Mouse (Mus musculus) spleen, postnatal 0 days (tissue): Measurements from ENCODE around the gene Slc17a7. TPM values are rescaled to one million over a fixed set of nuclear protein-coding genes. Genes with fewer than 3 reads are reported as not detected.

Experiments
- microRNA counts: library from miRNA; unstranded; fragments of <30 nt; microRNA quantifications from one replicate; lab custom pipeline; 2015
- polyA plus RNA-seq: library from polyadenylated mRNA; unstranded; fragments of >200 nt; fragmentation: Nextera tagmentation; extraction: Ambion mirVana; gene quantifications from 2 replicates; pipeline ENCODE4 v1.2.1, GENCODE M21; 2015

Gene Slc17a7
- not detected in 2 replicates for polyA plus RNA-seq

GRCm38 (mm10) chr7:45163735-45164490 lies at the start of gene Slc17a7:
Slc17a7 (plus strand) TSS chr7:45163949.

GRCm38 (mm10) chr7:45124224-45125143 lies 39.3 kb upstream of the Slc17a7 start, which contains the start of gene Rps11:
Rps11 (minus strand) TSS chr7:45124439.

GRCm38 (mm10) chr7:45128624-45129246 lies 35.0 kb upstream of the Slc17a7 start, which contains the start of gene Rpl13a:
Rpl13a (minus strand) TSS chr7:45128761.

GRCm38 (mm10) chr7:45135993-45136567 lies 27.7 kb upstream of the Slc17a7 start, which contains the start of the genes Gm45713 and Flt3l:
Gm45713 (minus strand) TSS chr7:45136231.
Flt3l (minus strand) TSS chr7:45136432.

GRCm38 (mm10) chr7:45154096-45154992 lies 9.4 kb upstream of the Slc17a7 start, which contains the start of the genes Pih1d1 and Aldh16a1:
Pih1d1 (plus strand) TSS chr7:45154303.
Aldh16a1 (minus strand) TSS chr7:45154584.

GRCm38 (mm10) chr7:45179469-45179868 lies 15.7 kb downstream of the Slc17a7 start, which contains the start of gene Gfy:
Gfy (minus strand) TSS chr7:45179569.

DNA sequence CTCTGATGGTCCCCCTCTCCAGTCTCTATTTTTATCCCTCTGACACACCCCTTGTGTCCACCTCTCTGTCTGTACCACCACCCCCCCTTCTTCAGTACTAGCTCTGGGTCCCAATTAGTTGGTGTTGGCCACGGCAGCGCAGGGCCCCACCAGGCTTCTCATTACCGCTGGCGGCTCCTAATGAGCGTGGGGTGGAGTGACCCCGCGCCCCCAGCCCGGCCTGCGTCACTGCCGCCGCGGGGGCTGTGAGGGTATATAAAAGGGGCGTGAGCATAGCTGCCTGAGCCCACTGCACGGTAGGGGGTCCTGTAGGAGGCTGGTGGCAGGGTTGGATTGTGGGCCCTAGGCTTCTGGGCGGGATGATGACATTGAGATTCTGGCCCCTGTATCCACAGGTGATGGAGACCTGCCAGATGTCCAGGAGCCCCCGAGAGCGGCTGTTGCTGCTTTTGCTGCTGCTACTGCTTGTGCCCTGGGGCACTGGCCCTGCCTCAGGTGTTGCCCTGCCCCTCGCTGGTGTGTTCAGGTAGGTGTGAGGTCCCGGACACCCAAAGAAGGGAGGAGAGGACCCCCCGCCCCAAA lies 17.2 kb downstream of the Slc17a7 start, which contains the start of gene Pth2:
Pth2 (plus strand) TSS at position 100 of the 582 bp plus-strand sequence.

GRCm38 (mm10) chr7:45204380-45205143 lies 40.8 kb downstream of the Slc17a7 start, which contains the start of gene Ccdc155:
Ccdc155 (minus strand) TSS chr7:45204892.

DNA sequence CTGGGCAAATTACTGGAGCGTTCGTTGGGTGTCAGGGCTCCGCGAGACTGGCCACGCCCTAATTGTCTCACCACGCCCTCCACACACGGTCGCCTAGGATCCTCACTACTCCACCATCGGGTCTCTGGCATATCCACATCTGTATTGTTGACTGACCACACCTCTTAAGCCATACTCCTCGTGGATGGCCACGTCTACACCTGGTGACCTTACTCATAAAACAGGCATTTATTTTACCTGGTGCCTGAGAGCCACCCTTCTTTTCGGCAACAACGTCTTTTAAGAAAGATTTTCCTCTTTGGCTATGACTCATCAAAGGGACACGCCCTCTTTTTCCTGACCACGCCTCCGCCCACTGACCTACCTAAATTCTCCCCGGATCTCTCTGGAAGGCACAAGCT lies 48.1 kb downstream of the Slc17a7 start, which contains the start of gene Dkkl1:
Dkkl1 (minus strand) TSS at position 297 of the 401 bp plus-strand sequence.

DNA sequence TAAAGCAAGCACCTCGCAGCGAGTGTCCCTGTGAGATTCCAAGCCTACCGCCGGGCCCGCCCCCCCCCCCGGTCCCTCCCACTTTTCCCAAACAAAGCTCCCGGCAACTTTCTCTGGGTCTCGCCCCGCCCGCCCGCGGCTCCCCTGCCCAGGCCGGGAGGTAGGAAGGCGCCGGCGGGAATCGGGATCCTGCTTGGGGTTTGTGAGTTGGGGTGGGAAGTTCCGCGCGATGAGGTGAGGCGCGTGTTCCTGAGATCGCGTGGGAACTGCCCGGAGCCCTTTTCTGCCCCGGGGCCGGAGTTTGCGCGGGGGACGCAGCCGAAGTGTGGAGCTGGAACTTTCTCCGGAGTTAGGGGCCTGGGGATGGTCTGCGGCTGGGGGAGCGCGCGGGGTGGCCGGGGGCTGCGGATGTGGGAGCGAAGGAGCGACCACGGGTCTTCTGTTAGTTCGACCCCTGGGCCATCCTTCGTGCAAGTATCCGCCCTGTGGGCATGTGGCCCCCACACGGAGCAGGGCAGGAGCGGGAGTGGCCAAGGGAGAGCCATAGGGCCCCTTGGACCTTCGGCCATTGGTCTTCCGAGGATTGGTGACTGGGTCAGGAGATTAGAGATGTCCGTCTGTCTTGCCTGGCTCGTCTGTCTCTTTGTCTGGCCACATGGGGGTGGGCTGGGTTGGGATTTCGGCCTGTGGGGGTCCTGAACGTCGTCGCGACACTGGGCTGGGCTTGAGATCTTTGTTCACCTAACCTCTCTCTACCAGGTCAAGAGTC lies 52.1 kb downstream of the Slc17a7 start, which contains the start of gene Tead2:
Tead2 (plus strand) TSS at position 81 of the 769 bp plus-strand sequence.

MicroRNAs within 50 kb of the gene (microRNA counts, 519-probe panel; counts per million panel counts)
- 7,531 counts per million, percentile 73 among the panel's probes with 10 or more counts for microRNA mmu-miR-150 (lab: Ali Mortazavi, UCI)

Other genes with a start within 250 kb of the Slc17a7 start
- gene Ap2a1, start 234.5 kb upstream of the Slc17a7 start, polyA plus RNA-seq: 54.9 and 61.8 TPM in 2 replicates
- 0.17 TPM in 1 of 2 replicates, not detected in the other for gene Tsks, start 220.7 kb upstream of the Slc17a7 start, polyA plus RNA-seq
- 3.7 and 4.5 TPM in 2 replicates for gene Cpt1c, start 189.1 kb upstream of the Slc17a7 start, polyA plus RNA-seq
- gene Prmt1, start 177.4 kb upstream of the Slc17a7 start, polyA plus RNA-seq: 215 and 217 TPM in 2 replicates
- 54.1 and 62.3 TPM in 2 replicates for gene Irf3, start 166.3 kb upstream of the Slc17a7 start, polyA plus RNA-seq
- 28.5 and 32.0 TPM in 2 replicates for gene Bcl2l12, start 165.2 kb upstream of the Slc17a7 start, polyA plus RNA-seq
- 15.0 and 17.0 TPM in 2 replicates for gene Scaf1, start 147.6 kb upstream of the Slc17a7 start, polyA plus RNA-seq
- gene Rras, start 146.0 kb upstream of the Slc17a7 start, polyA plus RNA-seq: 25.6 and 26.0 TPM in 2 replicates
- 3.9 and 5.0 TPM in 2 replicates for gene Prr12, start 111.1 kb upstream of the Slc17a7 start, polyA plus RNA-seq
- 37.2 and 45.0 TPM in 2 replicates for gene Nosip, start 101.5 kb upstream of the Slc17a7 start, polyA plus RNA-seq
- 10.0 and 12.4 TPM in 2 replicates for gene Prrg2, start 101.3 kb upstream of the Slc17a7 start, polyA plus RNA-seq
- 80.3 and 93.9 TPM in 2 replicates for gene Rcn3, start 71.7 kb upstream of the Slc17a7 start, polyA plus RNA-seq
- 59.4 and 86.0 TPM in 2 replicates for gene Fcgrt, start 60.1 kb upstream of the Slc17a7 start, polyA plus RNA-seq
- 1,257 and 1,307 TPM in 2 replicates for gene Rps11, start 39.5 kb upstream of the Slc17a7 start, polyA plus RNA-seq
- 1,601 and 1,631 TPM in 2 replicates for gene Rpl13a, start 35.2 kb upstream of the Slc17a7 start, polyA plus RNA-seq
- gene Gm45713, start 27.7 kb upstream of the Slc17a7 start, polyA plus RNA-seq: 0.35 and 0.44 TPM in 2 replicates
- gene Flt3l, start 27.5 kb upstream of the Slc17a7 start, polyA plus RNA-seq: 7.2 and 9.3 TPM in 2 replicates
- 45.1 and 48.9 TPM in 2 replicates for gene Pih1d1, start 9.6 kb upstream of the Slc17a7 start, polyA plus RNA-seq
- 29.7 and 31.2 TPM in 2 replicates for gene Aldh16a1, start 9.4 kb upstream of the Slc17a7 start, polyA plus RNA-seq
- not detected in 2 replicates for gene Gfy, start 15.6 kb downstream of the Slc17a7 start, polyA plus RNA-seq
- gene Pth2, start 17.0 kb downstream of the Slc17a7 start, polyA plus RNA-seq: not detected in 2 replicates
- 0.12 and 0.29 TPM in 2 replicates for gene Ccdc155, start 40.9 kb downstream of the Slc17a7 start, polyA plus RNA-seq
- gene Dkkl1, start 48.2 kb downstream of the Slc17a7 start, polyA plus RNA-seq: 7.5 and 8.4 TPM in 2 replicates
- gene Tead2, start 51.8 kb downstream of the Slc17a7 start, polyA plus RNA-seq: 14.5 and 20.8 TPM in 2 replicates
- 71.1 and 87.7 TPM in 2 replicates for gene Cd37, start 75.2 kb downstream of the Slc17a7 start, polyA plus RNA-seq
- gene Slc6a16, start 77.1 kb downstream of the Slc17a7 start, polyA plus RNA-seq: 0.10 TPM in 1 of 2 replicates, not detected in the other
- not detected in 2 replicates for gene Slc6a21, start 113.6 kb downstream of the Slc17a7 start, polyA plus RNA-seq
- 2.9 and 4.7 TPM in 2 replicates for gene Trpm4, start 169.8 kb downstream of the Slc17a7 start, polyA plus RNA-seq
- 0.06 and 0.12 TPM in 2 replicates for gene Hrc, start 171.3 kb downstream of the Slc17a7 start, polyA plus RNA-seq
- gene Ppfia3, start 203.1 kb downstream of the Slc17a7 start, polyA plus RNA-seq: 0.35 and 0.65 TPM in 2 replicates
- gene Lin7b, start 206.6 kb downstream of the Slc17a7 start, polyA plus RNA-seq: 0.41 TPM in 1 of 2 replicates, not detected in the other
- 126 and 132 TPM in 2 replicates for gene Snrnp70, start 231.8 kb downstream of the Slc17a7 start, polyA plus RNA-seq
- gene Kcna7, start 241.7 kb downstream of the Slc17a7 start, polyA plus RNA-seq: 0.05 and 0.06 TPM in 2 replicates
- gene Ntf5, start 249.7 kb downstream of the Slc17a7 start, polyA plus RNA-seq: 1.1 and 1.4 TPM in 2 replicates